Mouse (Mus musculus) brain, embryonic 14.5 days (tissue): ENCODE measurements around the gene Cpt1b.

ENCODE experiments used
- CTCF ChIP-seq: fragments of 200-500 bp; IDR thresholded peaks from 2 replicates; pipeline ENCODE4 v1.5.1; 2012; ENCODE audit warnings: inconsistent platforms, mild to moderate bottlenecking, moderate library complexity, borderline replicate concordance; ENCODE audit not compliant: insufficient read depth, insufficient read length; ENCODE audit errors: extremely low read depth
- POLR2A ChIP-seq: fragments of 200-500 bp; IDR thresholded peaks from 2 replicates; pipeline ENCODE4 v1.6.1; 2012; ENCODE audit warnings: mild to moderate bottlenecking, inconsistent platforms, borderline replicate concordance; ENCODE audit not compliant: poor library complexity, insufficient read depth, insufficient read length, severe bottlenecking; ENCODE audit errors: extremely low read depth

GRCm38 (mm10) chr15:89415282-89415681 lies 10.4 kb downstream of the Cpt1b start:
- TF ChIP-seq POLR2A (no peak), CTCF (no peak)
